Mouse (Mus musculus): ENCODE measurements around the gene Abcb6. TPM values are rescaled to one million over a fixed set of nuclear protein-coding genes. Genes with fewer than 3 reads are reported as not detected.
A peak's percentile ranks its signal among the peaks of the same experiment; 100 is the strongest.

The Abcb6 gene
- polyA plus RNA-seq, 1 experiment from 2014 or later: 35.2 TPM

- Histone ChIP-seq H3K4me1 (peaks cover 27% of the 10 kb centered on the region), H3K4me3 (no peak overlapping the region), H3K4me2 (0 out of 2 replicates have a peak overlapping the region, but pooled peaks have one; percentile 97), H3K27me3 (peaks cover 64% of the 10 kb centered on the region), H3K27ac (no peak overlapping the region), H3K36me3 (peaks cover 39% of the 10 kb centered on the region), H3K9me3 (no peaks in the 10 kb centered on the region), H3K9ac (no peak overlapping the region)
- no peak for ATAC-seq (ENCODE audit: insufficient number of reproducible peaks, insufficient read depth, low FRiP score, low TSS enrichment, low read depth)
- 72% methylated on average over 13 of the region's 13 CpGs for WGBS
Observed at GRCm38 (mm10) chr1:75216797-75217585, 36.8 kb upstream of the Abcb6 start.

- ATAC-seq (ENCODE audit: insufficient number of reproducible peaks, insufficient read depth, low FRiP score, low TSS enrichment, low read depth): no peak
- H3K4me2 ChIP-seq: no peak overlapping the region
- H3K9ac ChIP-seq: no peak overlapping the region
- WGBS: 93% methylated on average over 9 of the region's 9 CpGs
- H3K4me1 ChIP-seq: peaks cover 36% of the 10 kb centered on the region
- no peak overlapping the region for H3K27ac ChIP-seq
- no peaks in the 10 kb centered on the region for H3K9me3 ChIP-seq
- H3K36me3 ChIP-seq: peaks cover 41% of the 10 kb centered on the region
- no peak overlapping the region for H3K4me3 ChIP-seq
- H3K27me3 ChIP-seq: peaks cover 52% of the 10 kb centered on the region
Observed at GRCm38 (mm10) chr1:75215785-75216184, 35.6 kb upstream of the Abcb6 start.

- no peak overlapping the region for H3K9ac ChIP-seq
- peaks cover 41% of the 10 kb centered on the region for H3K36me3 ChIP-seq
- H3K4me1 ChIP-seq: peaks cover 40% of the 10 kb centered on the region
- H3K27ac ChIP-seq: no peak overlapping the region
- 75% methylated on average over 5 of the region's 5 CpGs for WGBS
- ATAC-seq (ENCODE audit: insufficient number of reproducible peaks, insufficient read depth, low FRiP score, low TSS enrichment, low read depth): no peak
- H3K4me3 ChIP-seq: no peak overlapping the region
- H3K27me3 ChIP-seq: peaks cover 44% of the 10 kb centered on the region
- H3K9me3 ChIP-seq: no peaks in the 10 kb centered on the region
- no peak overlapping the region for H3K4me2 ChIP-seq
Observed at GRCm38 (mm10) chr1:75214886-75215285, 34.7 kb upstream of the Abcb6 start.

GRCm38 (mm10) chr1:75214442-75214841, 34.2 kb upstream of the Abcb6 start:
- 84% methylated on average over 2 of the region's 2 CpGs for WGBS
- ATAC-seq (ENCODE audit: insufficient number of reproducible peaks, insufficient read depth, low FRiP score, low TSS enrichment, low read depth): no peak
- peaks cover 39% of the 10 kb centered on the region for H3K27me3 ChIP-seq

GRCm38 (mm10) chr1:75213096-75213495, 32.9 kb upstream of the Abcb6 start:
- Histone ChIP-seq H3K9me3 (no peaks in the 10 kb centered on the region), H3K4me3 (no peak overlapping the region), H3K4me2 (no peak overlapping the region), H3K36me3 (peaks cover 41% of the 10 kb centered on the region), H3K27ac (no peak overlapping the region), H3K4me1 (peaks cover 38% of the 10 kb centered on the region), H3K9ac (no peak overlapping the region), H3K27me3 (peaks cover 26% of the 10 kb centered on the region)
- WGBS: 86% methylated on average over 7 of the region's 7 CpGs
- no peak for ATAC-seq (ENCODE audit: insufficient number of reproducible peaks, insufficient read depth, low FRiP score, low TSS enrichment, low read depth)

More at GRCm38 (mm10) chr1:75214442-75214841, 34.2 kb upstream of the Abcb6 start:
- no peak overlapping the region for H3K4me2 ChIP-seq
- no peaks in the 10 kb centered on the region for H3K9me3 ChIP-seq
- H3K4me3 ChIP-seq: no peak overlapping the region
- H3K27ac ChIP-seq: no peak overlapping the region
- H3K4me1 ChIP-seq: peaks cover 40% of the 10 kb centered on the region
- peaks cover 41% of the 10 kb centered on the region for H3K36me3 ChIP-seq
- no peak overlapping the region for H3K9ac ChIP-seq

- WGBS: 71% methylated on average over 4 of the region's 4 CpGs
Observed at GRCm38 (mm10) chr1:75212542-75212941, 32.4 kb upstream of the Abcb6 start.

GRCm38 (mm10) chr1:75211141-75211708, 31.0 kb upstream of the Abcb6 start:
- ATAC-seq (ENCODE audit: insufficient number of reproducible peaks, insufficient read depth, low FRiP score, low TSS enrichment, low read depth): no peak
- Histone ChIP-seq H3K27ac (no peak overlapping the region), H3K9ac (peak overlapping the region; percentile 96), H3K36me3 (peaks cover 41% of the 10 kb centered on the region), H3K4me3 (peak overlapping the region; percentile 97), H3K9me3 (no peaks in the 10 kb centered on the region), H3K27me3 (peaks cover 7% of the 10 kb centered on the region), H3K4me2 (peak overlapping the region; percentile 95), H3K4me1 (peaks cover 36% of the 10 kb centered on the region)
- 11% methylated on average over 17 of the region's 17 CpGs for whole genome bisulfite sequencing

More at GRCm38 (mm10) chr1:75212542-75212941, 32.4 kb upstream of the Abcb6 start:
- H3K9me3 ChIP-seq: no peaks in the 10 kb centered on the region
- H3K9ac ChIP-seq: no peak overlapping the region
- H3K4me2 ChIP-seq: 0 out of 2 replicates have a peak overlapping the region, but pooled peaks have one; percentile 1
- H3K27ac ChIP-seq: no peak overlapping the region
- H3K4me1 ChIP-seq: peaks cover 36% of the 10 kb centered on the region
- H3K4me3 ChIP-seq: no peak overlapping the region
- H3K36me3 ChIP-seq: peaks cover 41% of the 10 kb centered on the region
- ATAC-seq (ENCODE audit: insufficient number of reproducible peaks, insufficient read depth, low FRiP score, low TSS enrichment, low read depth): no peak
- H3K27me3 ChIP-seq: peaks cover 20% of the 10 kb centered on the region

- H3K27ac ChIP-seq: peak within 1 kb of the TSS; percentile 39; the same call in 1 of the 2 replicates
- peaks cover 35% of the 10 kb centered on the region for H3K36me3 ChIP-seq
- H3K9me3 ChIP-seq: no peaks in the 10 kb centered on the region
- H3K27me3 ChIP-seq: no peaks in the 10 kb centered on the region
- peak within 1 kb of the TSS; percentile 96 for H3K9ac ChIP-seq
- H3K4me2 ChIP-seq: peak within 1 kb of the TSS; percentile 95
- peak; percentile 82 for ATAC-seq (ENCODE audit: insufficient number of reproducible peaks, insufficient read depth, low FRiP score, low TSS enrichment, low read depth)
- 5% methylated on average over 42 of the region's 42 CpGs for WGBS
- peaks cover 36% of the 10 kb centered on the region for H3K4me1 ChIP-seq
- H3K4me3 ChIP-seq: peak within 1 kb of the TSS; percentile 97
Observed at GRCm38 (mm10) chr1:75210136-75211087, 30.2 kb upstream of the Abcb6 start, which contains the start of the genes Glb1l and Stk16. Gene Glb1l, minus strand, starts transcription at chr1:75210813. Gene Stk16, plus strand, starts transcription at chr1:75210838.

- H3K27ac ChIP-seq: 0 out of 2 replicates have a peak overlapping the region, but pooled peaks have one; percentile 29
- peaks cover 36% of the 10 kb centered on the region for H3K4me1 ChIP-seq
- H3K9me3 ChIP-seq: no peaks in the 10 kb centered on the region
- peak overlapping the region; percentile 95 for H3K4me2 ChIP-seq
- H3K9ac ChIP-seq: peak overlapping the region; percentile 77
- ATAC-seq (ENCODE audit: insufficient number of reproducible peaks, insufficient read depth, low FRiP score, low TSS enrichment, low read depth): no peak
- H3K4me3 ChIP-seq: peak overlapping the region; percentile 49
- H3K36me3 ChIP-seq: peaks cover 23% of the 10 kb centered on the region
- 11% methylated on average over 34 of the region's 34 CpGs for WGBS
- H3K27me3 ChIP-seq: no peaks in the 10 kb centered on the region
Observed at GRCm38 (mm10) chr1:75208967-75209678, 28.9 kb upstream of the Abcb6 start.

- Histone ChIP-seq H3K9ac (no peak overlapping the region), H3K4me1 (no peaks in the 10 kb centered on the region), H3K27me3 (no peaks in the 10 kb centered on the region), H3K4me3 (no peak overlapping the region), H3K9me3 (no peaks in the 10 kb centered on the region), H3K36me3 (peaks cover 45% of the 10 kb centered on the region), H3K4me2 (no peak overlapping the region), H3K27ac (no peak overlapping the region)
- 87% methylated on average over 1 of the region's 1 CpGs for WGBS
- ATAC-seq (ENCODE audit: insufficient number of reproducible peaks, insufficient read depth, low FRiP score, low TSS enrichment, low read depth): no peak
Observed at GRCm38 (mm10) chr1:75201236-75201635, 21.0 kb upstream of the Abcb6 start.
